Mouse (Mus musculus): ENCODE data around the gene Ugt8a.

The Ugt8a gene

GRCm38 (mm10) chr3:125938092-125938755, at the start of gene Ugt8a:
Gene Ugt8a, minus strand, starts transcription at chr3:125938619.
- no peak for DNase-seq

- no peak for DNase-seq
Observed at GRCm38 (mm10) chr3:125986639-125987038, 48.2 kb upstream of the Ugt8a start.

- no peak for DNase-seq
Observed at GRCm38 (mm10) chr3:125983707-125984420, 45.4 kb upstream of the Ugt8a start.

GRCm38 (mm10) chr3:125979475-125979874, 41.1 kb upstream of the Ugt8a start:
- no peak for DNase-seq

- DNase-seq: no peak
Observed at GRCm38 (mm10) chr3:125975899-125976298, 37.5 kb upstream of the Ugt8a start.

- no peak for DNase-seq
Observed at GRCm38 (mm10) chr3:125969458-125969857, 31.0 kb upstream of the Ugt8a start.

- no peak for DNase-seq
Observed at GRCm38 (mm10) chr3:125956196-125956885, 17.9 kb upstream of the Ugt8a start.

- DNase-seq: no peak
Observed at GRCm38 (mm10) chr3:125954881-125955280, 16.5 kb upstream of the Ugt8a start.

- no peak for DNase-seq
Observed at GRCm38 (mm10) chr3:125940811-125941210, 2.4 kb upstream of the Ugt8a start.

- DNase-seq: no peak
Observed at GRCm38 (mm10) chr3:125938756-125939109, 314 bp upstream of the Ugt8a start.

- DNase-seq: no peak
Observed at GRCm38 (mm10) chr3:125937536-125938091, 805 bp downstream of the Ugt8a start.

- no peak for DNase-seq
Observed at GRCm38 (mm10) chr3:125935796-125936195, 2.6 kb downstream of the Ugt8a start.

- DNase-seq: no peak
Observed at GRCm38 (mm10) chr3:125932594-125933237, 5.7 kb downstream of the Ugt8a start.

GRCm38 (mm10) chr3:125931059-125931458, 7.4 kb downstream of the Ugt8a start:
- DNase-seq: no peak

- no peak for DNase-seq
Observed at GRCm38 (mm10) chr3:125920876-125921275, 17.5 kb downstream of the Ugt8a start.

- no peak for DNase-seq
Observed at GRCm38 (mm10) chr3:125898976-125899375, 39.4 kb downstream of the Ugt8a start.

GRCm38 (mm10) chr3:125887109-125887508, 51.3 kb downstream of the Ugt8a start:
- no peak for DNase-seq

GRCm38 (mm10) chr3:125884879-125885278, 53.5 kb downstream of the Ugt8a start:
- DNase-seq: no peak

GRCm38 (mm10) chr3:125884423-125884822, 54.0 kb downstream of the Ugt8a start:
- no peak for DNase-seq

- no peak for DNase-seq
Observed at GRCm38 (mm10) chr3:125883009-125883408, 55.4 kb downstream of the Ugt8a start.

GRCm38 (mm10) chr3:125881835-125882234, 56.6 kb downstream of the Ugt8a start:
- DNase-seq: no peak

- no peak for DNase-seq
Observed at GRCm38 (mm10) chr3:125874371-125874770, 64.0 kb downstream of the Ugt8a start.

- DNase-seq: no peak
Observed at GRCm38 (mm10) chr3:125869873-125870272, 68.5 kb downstream of the Ugt8a start.

All from heart, adult 11 months (tissue).